Mouse (Mus musculus) lung, postnatal 0 days (tissue): ENCODE results near the gene Dido1. TPM values are rescaled to one million over a fixed set of nuclear protein-coding genes. Genes with fewer than 3 reads are reported as not detected.
A peak's percentile ranks its signal among the peaks of the same experiment; 100 is the strongest.

ENCODE experiments used
- ATAC-seq: fragments of 200-750 bp; cut with Nextera tagmentation; 2 replicates; pipeline ENCODE4 v1.8.0; 2017; ENCODE audit warnings: moderate library complexity
- DNase-seq: peaks from one replicate; pipeline ENCODE4 v3.0.0-alpha.2; 2016; ENCODE audit warnings: low spot score
- H3K27ac ChIP-seq: fragments of 300-500 bp; sonication (generic); 2 replicates; pipeline ENCODE4 v1.5.1; 2014; ENCODE audit warnings: antibody characterized with exemption, mild to moderate bottlenecking, low read length, mixed read lengths
- H3K27me3 ChIP-seq: fragments of 300-500 bp; sonication (generic); replicated peaks from 2 replicates; pipeline ENCODE4 v1.6.1; 2014; ENCODE audit warnings: low read length, mixed read lengths; ENCODE audit not compliant: insufficient read depth
- H3K36me3 ChIP-seq: fragments of 300-500 bp; sonication (generic); 2 replicates; pipeline ENCODE4 v1.6.1; 2014; ENCODE audit warnings: low read length, mixed read lengths; ENCODE audit not compliant: insufficient read depth
- H3K4me1 ChIP-seq: fragments of 300-500 bp; sonication (generic); 2 replicates; pipeline ENCODE4 v1.6.1; 2014; ENCODE audit warnings: antibody characterized with exemption, low read depth, low read length, mixed read lengths; ENCODE audit not compliant: insufficient read depth
- H3K4me2 ChIP-seq: fragments of 300-500 bp; sonication (generic); replicated peaks from 2 replicates; pipeline ENCODE4 v1.6.1; 2014; ENCODE audit warnings: low read depth, mild to moderate bottlenecking, low read length, moderate library complexity, mixed read lengths
- H3K4me3 ChIP-seq: fragments of 300-500 bp; sonication (generic); 2 replicates; pipeline ENCODE4 v1.5.1; 2014; ENCODE audit warnings: low read depth, low read length
- H3K9ac ChIP-seq: fragments of 300-500 bp; sonication (generic); replicated peaks from 2 replicates; pipeline ENCODE4 v1.6.1; 2014; ENCODE audit warnings: low read depth, mild to moderate bottlenecking
- H3K9me3 ChIP-seq: fragments of 300-500 bp; sonication (generic); 2 replicates; pipeline ENCODE4 v1.6.1; 2016; ENCODE audit warnings: low read length, mixed read lengths
- CTCF ChIP-seq: IDR thresholded peaks from 2 replicates; pipeline ENCODE4 v1.5.1; 2016; ENCODE audit warnings: antibody characterized with exemption, mild to moderate bottlenecking
- EP300 ChIP-seq: IDR thresholded peaks from 2 replicates; pipeline ENCODE4 v1.6.1; 2016; ENCODE audit warnings: antibody characterized with exemption, mild to moderate bottlenecking, control low read depth
- WGBS: fragments of 180-500 bp; shearing (Covaris S2); extraction: QIAGEN DNeasy Blood & Tissue Kit; methylation state at CpG from one replicate; pipeline ENCODE4 v1.1.7; 2014; 5-methylcytosine and 5-hydroxymethylcytosine counted together
- polyA plus RNA-seq: library from polyadenylated mRNA; unstranded; fragments of >200 nt; fragmentation: Nextera tagmentation; extraction: Ambion mirVana; gene quantifications from 2 replicates; pipeline ENCODE4 v1.2.1, GENCODE M21; 2015

Dido1 gene
- 14.9 and 16.3 TPM in 2 replicates for polyA plus RNA-seq

- peak; percentile 97 for ATAC-seq
- Histone ChIP-seq H3K9ac (peak within 1 kb of the TSS; percentile 100), H3K4me3 (peak within 1 kb of the TSS; percentile 100), H3K27ac (peak within 1 kb of the TSS; percentile 94), H3K9me3 (no peaks in the 10 kb centered on the region), H3K4me1 (peaks cover 11% of the 10 kb centered on the region), H3K4me2 (peak within 1 kb of the TSS; percentile 83), H3K36me3 (peaks cover 10% of the 10 kb centered on the region), H3K27me3 (no peaks in the 10 kb centered on the region)
- peak; percentile 99 for DNase-seq
- WGBS, result 0% methylated on average over 32 of the region's 43 CpGs
- TF ChIP-seq CTCF (no peak), EP300 (no peak)
Observed at GRCm38 (mm10) chr2:180709923-180710272, at the start of gene Dido1, which contains the start of gene Gid8. Gene Dido1, minus strand, starts transcription at chr2:180709999. Gene Gid8, plus strand, starts transcription at chr2:180710117.

- no peak overlapping the region for H3K27ac ChIP-seq
- DNase-seq, result no peak
- no peak for ATAC-seq
- no peaks in the 10 kb centered on the region; the same call in 1 of the 2 replicates for H3K27me3 ChIP-seq
- TF ChIP-seq CTCF (no peak), EP300 (no peak)
- H3K4me2 ChIP-seq, result no peak overlapping the region
- WGBS, result 54% methylated on average over 15 of the region's 15 CpGs
- H3K9me3 ChIP-seq, result no peaks in the 10 kb centered on the region
- no peaks in the 10 kb centered on the region for H3K36me3 ChIP-seq
- no peak overlapping the region for H3K4me3 ChIP-seq
- no peaks in the 10 kb centered on the region for H3K4me1 ChIP-seq
- no peak overlapping the region for H3K9ac ChIP-seq
Observed at GRCm38 (mm10) chr2:180758513-180759263, 48.9 kb upstream of the Dido1 start.

GRCm38 (mm10) chr2:180756786-180757185 lies 47.0 kb upstream of the Dido1 start:
- H3K9me3 ChIP-seq, result no peaks in the 10 kb centered on the region
- no peak overlapping the region for H3K9ac ChIP-seq
- no peaks in the 10 kb centered on the region for H3K36me3 ChIP-seq
- no peaks in the 10 kb centered on the region for H3K4me1 ChIP-seq
- no peak overlapping the region for H3K27ac ChIP-seq
- DNase-seq (no peak), ATAC-seq (no peak)
- H3K4me3 ChIP-seq, result no peak overlapping the region
- TF ChIP-seq CTCF (no peak), EP300 (no peak)
- no peaks in the 10 kb centered on the region; the same call in 1 of the 2 replicates for H3K27me3 ChIP-seq
- WGBS, result 35% methylated on average over 2 of the region's 2 CpGs
- no peak overlapping the region for H3K4me2 ChIP-seq

- Histone ChIP-seq H3K36me3 (no peaks in the 10 kb centered on the region), H3K4me1 (no peaks in the 10 kb centered on the region), H3K27me3 (no peaks in the 10 kb centered on the region; the same call in 1 of the 2 replicates), H3K4me2 (no peak overlapping the region), H3K27ac (no peak overlapping the region), H3K9me3 (no peaks in the 10 kb centered on the region), H3K9ac (no peak overlapping the region), H3K4me3 (no peak overlapping the region)
- no peak for ATAC-seq
- peak; percentile 68 for DNase-seq
- no peak for TF ChIP-seq EP300
- no peak for TF ChIP-seq CTCF
- 1% methylated on average over 8 of the region's 8 CpGs for WGBS
Observed at GRCm38 (mm10) chr2:180755896-180756295, 46.1 kb upstream of the Dido1 start.

- Histone ChIP-seq H3K4me3 (no peak overlapping the region), H3K9ac (no peak overlapping the region), H3K4me1 (no peaks in the 10 kb centered on the region), H3K9me3 (no peaks in the 10 kb centered on the region), H3K4me2 (no peak overlapping the region), H3K27me3 (no peaks in the 10 kb centered on the region; the same call in 1 of the 2 replicates), H3K27ac (no peak overlapping the region), H3K36me3 (no peaks in the 10 kb centered on the region)
- DNase-seq (no peak), ATAC-seq (no peak)
- 76% methylated on average over 5 of the region's 5 CpGs for WGBS
- TF ChIP-seq EP300 (no peak), CTCF (no peak)
Observed at GRCm38 (mm10) chr2:180754976-180755688, 45.3 kb upstream of the Dido1 start.

GRCm38 (mm10) chr2:180748904-180749303 lies 39.1 kb upstream of the Dido1 start:
- Histone ChIP-seq H3K27ac (no peak overlapping the region), H3K27me3 (no peaks in the 10 kb centered on the region), H3K4me1 (no peaks in the 10 kb centered on the region), H3K4me3 (no peak overlapping the region), H3K9me3 (no peaks in the 10 kb centered on the region), H3K36me3 (no peaks in the 10 kb centered on the region), H3K9ac (no peak overlapping the region), H3K4me2 (no peak overlapping the region)
- TF ChIP-seq CTCF, result no peak
- 45% methylated on average over 5 of the region's 5 CpGs for WGBS
- no peak for DNase-seq
- no peak for ATAC-seq
